Mouse (Mus musculus) embryonic facial prominence, embryonic 11.5 days (tissue): ENCODE results near the gene Khdc1a. TPM values are rescaled to one million over a fixed set of nuclear protein-coding genes. Genes with fewer than 3 reads are reported as not detected.

ENCODE experiments used
- polyA plus RNA-seq: library from polyadenylated mRNA; unstranded; fragments of >200 nt; fragmentation: Nextera tagmentation; extraction: Ambion mirVana; gene quantifications from 2 replicates; pipeline ENCODE4 v1.2.1, GENCODE M21; 2014

Khdc1a gene
- polyA plus RNA-seq, 1 experiment from 2014 or later = not detected

Other genes with a start within 250 kb of the Khdc1a start
- gene Tmem14a, start 131.1 kb upstream of the Khdc1a start, polyA plus RNA-seq = 9.3 and 11.8 TPM in 2 replicates
- 0.75 TPM in 1 of 2 replicates, not detected in the other for gene Gsta3, start 109.1 kb upstream of the Khdc1a start, polyA plus RNA-seq
- not detected in 2 replicates for gene Khdc1c, start 18.7 kb downstream of the Khdc1a start, polyA plus RNA-seq
- not detected in 2 replicates for gene Khdc1b, start 33.9 kb downstream of the Khdc1a start, polyA plus RNA-seq